Mouse (Mus musculus) embryonic stem cell, embryonic (primary cell): Measurements from ENCODE around the gene Itk.

Experiments
- CTCF ChIA-PET, 4 experiments: fragments of 300-600 bp in 2 of 4; fragments of 350-600 bp in 2 of 4; sonication (Branson Sonifier 250); formaldehyde crosslinking; loops; one replicate each; lab custom pipeline; 2022; ENCODE audit warnings: inconsistent platforms in 2 of 4; lab: Charles Lee
- POLR2A ChIA-PET, 4 experiments: fragments of 300-600 bp in 2 of 4; fragments of 350-600 bp in 2 of 4; sonication (Branson Sonifier 250); formaldehyde crosslinking; loops; one replicate each; lab custom pipeline; 2022; ENCODE audit warnings: antibody characterized with exemption in 4 of 4, inconsistent platforms in 1 of 4; lab: Charles Lee

Gene Itk

DNA sequence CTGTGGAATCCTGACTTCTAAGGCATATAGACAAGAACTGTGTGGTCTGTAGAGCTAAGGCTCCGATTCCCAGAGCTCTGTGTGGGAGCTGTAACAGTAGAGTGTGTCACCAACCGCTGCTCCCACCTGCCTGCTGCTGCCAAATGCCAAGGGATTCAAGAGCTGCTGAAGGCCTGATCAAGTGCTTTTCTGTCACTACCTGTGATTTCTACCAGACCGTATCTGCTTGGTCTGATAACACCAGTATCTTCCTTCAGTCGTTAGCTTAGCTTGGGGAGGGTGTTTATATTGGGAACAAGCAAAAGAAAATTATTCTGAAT, 7.5 kb upstream of the Itk start:
- ChIA-PET POLR2A (interaction anchor here in 1 of 4 experiments (1.1 kb wide), 1 partner anchor 11 kb away, joined by 7 read pairs; no protein-coding TSS in a partner anchor), CTCF (interaction anchor here in 1 of 4 experiments (1.3 kb wide), 1 partner anchor 182 kb away, joined by 3 read pairs; no protein-coding TSS in a partner anchor)

DNA sequence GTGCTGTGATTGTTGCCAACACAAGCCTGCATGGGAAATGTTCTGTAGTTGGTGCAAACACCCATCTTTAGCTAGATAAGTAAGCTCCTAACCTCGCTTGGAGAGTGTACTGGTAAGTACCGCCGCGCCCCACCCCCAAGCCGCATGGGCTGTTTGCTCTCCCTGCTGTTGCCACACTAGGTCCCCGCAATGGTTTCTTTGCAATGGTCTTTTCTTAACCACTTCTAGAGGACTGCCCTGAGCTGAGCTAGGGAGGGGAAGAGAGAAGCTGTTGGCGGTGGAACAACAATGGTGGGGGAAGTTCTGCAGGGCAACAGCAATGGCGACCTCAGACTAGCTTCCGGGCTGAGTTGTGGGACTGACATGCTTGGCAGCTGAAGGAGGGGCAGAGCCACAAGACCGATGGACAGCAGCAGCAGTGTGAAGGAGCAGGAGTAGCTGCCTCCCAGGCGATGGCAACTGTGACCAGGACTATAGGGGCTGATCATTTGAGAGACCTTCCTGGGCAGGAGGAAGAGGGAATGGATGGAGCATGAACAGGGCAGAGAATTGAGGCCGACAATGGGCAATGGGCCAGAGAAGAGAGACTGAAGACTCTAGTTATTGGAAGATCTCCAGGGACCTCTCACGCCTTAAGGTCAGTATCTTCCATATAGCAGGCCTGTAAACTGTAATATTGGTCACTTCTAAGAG, 7.0 kb upstream of the Itk start, which contains the start of gene Fam71b:
Gene Fam71b, plus strand, starts transcription at position 393 of the 693 bp plus-strand sequence.
- CTCF ChIA-PET, result interaction anchor here in 2 of 4 experiments (0.5 to 1.3 kb wide), 2 partner anchors 160 to 181 kb away, joined by 3 to 5 read pairs; no protein-coding TSS in a partner anchor
- POLR2A ChIA-PET, result interaction anchor here in 2 of 4 experiments (1.0 to 1.1 kb wide), 2 partner anchors 9 to 12 kb away, joined by 3 to 7 read pairs; no protein-coding TSS in a partner anchor

DNA sequence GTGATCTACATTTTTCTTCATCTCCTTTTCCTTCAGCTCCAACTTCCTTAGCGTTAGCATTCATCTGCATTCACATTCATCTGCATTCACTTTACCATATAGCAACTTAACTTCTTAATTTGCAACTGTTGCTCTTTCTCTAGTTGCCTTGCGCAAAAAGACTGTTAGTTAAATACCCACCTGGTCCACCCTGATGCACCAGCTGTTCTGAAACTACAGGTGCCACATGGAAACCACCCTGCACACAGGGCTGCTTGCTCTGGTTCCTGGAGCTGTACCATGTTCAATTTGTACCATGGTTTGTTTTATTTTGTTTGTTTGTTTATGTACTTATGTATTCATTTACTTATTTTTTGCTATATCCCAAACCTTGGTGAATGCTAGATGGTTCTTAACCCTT, 6.4 kb upstream of the Itk start:
- ChIA-PET CTCF (interaction anchor here in 2 of 4 experiments (0.5 to 1.3 kb wide), 2 partner anchors 159 to 180 kb away, joined by 3 to 5 read pairs; no protein-coding TSS in a partner anchor), POLR2A (interaction anchor here in 1 of 4 experiments (1.0 kb wide), 1 partner anchor 10 kb away, joined by 3 read pairs; no protein-coding TSS in a partner anchor)

DNA sequence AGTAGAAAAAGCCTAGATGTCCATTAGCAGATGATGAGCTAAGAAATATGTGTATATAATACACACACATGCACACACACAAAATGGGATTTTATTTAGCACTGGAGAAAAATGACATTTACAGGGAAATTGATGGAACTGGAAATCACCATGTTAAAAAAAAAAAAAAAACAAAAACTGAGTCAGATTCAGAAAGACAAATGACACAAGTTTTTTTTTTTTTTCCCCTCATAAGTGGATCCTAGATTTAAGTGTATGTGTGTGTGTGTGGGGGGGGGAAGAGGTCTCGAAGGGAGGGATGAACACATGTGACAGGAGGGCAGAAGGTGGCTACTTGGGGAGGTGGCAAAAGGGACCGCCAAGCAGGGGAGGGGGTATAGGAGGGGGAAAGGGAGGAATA, 5.8 kb upstream of the Itk start:
- POLR2A ChIA-PET, result interaction anchor here in 1 of 4 experiments (0.7 kb wide), 1 partner anchor 142 kb away, joined by 5 read pairs; no protein-coding TSS in a partner anchor
- CTCF ChIA-PET, result no interaction called here

DNA sequence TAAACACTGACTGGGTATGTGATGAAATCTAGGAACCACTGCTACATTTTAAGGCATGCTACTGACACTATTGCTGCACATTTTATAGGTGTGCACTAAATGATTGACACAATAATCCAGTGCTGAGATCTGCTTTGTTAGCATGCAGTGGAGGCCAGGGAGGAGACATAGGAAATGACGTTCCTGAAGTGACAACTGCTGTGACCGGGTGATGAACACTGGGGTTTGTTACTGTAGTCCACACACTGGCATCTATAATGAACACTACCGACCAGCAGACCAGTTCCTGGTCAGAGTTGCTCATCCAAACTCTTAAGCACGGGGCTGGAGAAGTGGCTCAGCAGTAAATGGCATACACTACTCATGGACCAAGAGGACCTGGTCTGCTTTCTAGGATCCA, 4.1 kb upstream of the Itk start:
- ChIA-PET POLR2A (no interaction called here), CTCF (no interaction called here)

DNA sequence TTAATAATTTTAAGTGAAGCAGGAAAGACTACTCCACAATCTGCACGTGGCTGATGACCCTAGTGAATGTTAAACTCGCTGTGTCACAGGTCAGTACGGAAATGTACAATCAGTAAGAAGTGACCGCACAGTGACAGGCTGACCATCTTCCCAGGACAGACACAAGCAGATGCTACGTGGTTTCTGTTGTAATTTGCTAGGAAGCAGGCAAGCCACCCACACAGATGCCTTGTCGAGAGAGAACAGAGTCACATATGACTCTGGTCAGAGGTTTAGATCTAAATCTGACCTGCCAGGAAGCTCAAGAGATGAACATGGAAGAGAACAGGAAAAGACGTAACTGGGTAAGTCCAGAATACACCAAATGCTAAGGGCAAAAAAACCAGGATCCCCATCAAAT, 3.6 kb upstream of the Itk start:
- ChIA-PET CTCF (no interaction called here), POLR2A (interaction anchor here in 1 of 4 experiments (1.2 kb wide), 1 partner anchor 15 kb away, joined by 3 read pairs; no protein-coding TSS in a partner anchor)

DNA sequence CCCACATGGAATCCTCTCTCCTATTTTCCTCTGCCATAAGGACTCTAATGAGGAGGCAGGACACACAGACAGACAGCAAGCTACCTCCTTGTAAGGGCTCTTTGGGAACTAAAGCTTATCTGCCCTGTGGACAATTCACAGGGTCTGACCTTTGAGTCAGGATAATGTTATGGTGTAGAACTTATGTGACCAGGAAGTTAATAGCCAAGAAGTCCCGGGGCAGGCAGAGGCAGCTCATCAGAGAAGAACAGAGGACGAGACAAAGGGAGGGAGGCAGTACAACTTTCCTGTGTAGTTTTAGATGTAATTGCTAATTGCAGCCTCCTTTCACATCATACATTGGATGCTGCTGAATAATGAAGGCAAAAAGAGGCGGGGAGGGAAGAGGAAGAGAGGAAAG, 1.3 kb upstream of the Itk start:
- CTCF ChIA-PET, result no interaction called here
- POLR2A ChIA-PET, result no interaction called here

DNA sequence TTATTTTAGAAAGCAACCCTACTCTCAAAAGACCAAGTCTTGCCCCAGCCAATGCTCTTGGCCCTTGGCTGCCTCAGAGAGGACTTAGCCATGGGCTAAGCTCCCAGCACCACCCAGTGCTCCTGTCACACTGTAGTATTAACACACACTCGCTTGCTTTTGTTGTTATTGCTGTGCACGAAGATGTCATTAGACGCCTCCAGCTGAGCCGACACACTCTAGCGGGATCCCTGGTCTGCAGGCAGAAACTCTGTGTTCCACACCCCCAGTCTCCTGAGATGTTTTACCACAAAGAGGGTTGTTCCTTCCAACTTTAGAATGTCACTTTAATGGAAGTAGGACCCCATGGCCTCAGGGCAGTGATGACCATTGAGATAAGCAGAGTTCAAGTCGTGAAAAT, 877 bp downstream of the Itk start:
- CTCF ChIA-PET, result no interaction called here
- POLR2A ChIA-PET, result no interaction called here

DNA sequence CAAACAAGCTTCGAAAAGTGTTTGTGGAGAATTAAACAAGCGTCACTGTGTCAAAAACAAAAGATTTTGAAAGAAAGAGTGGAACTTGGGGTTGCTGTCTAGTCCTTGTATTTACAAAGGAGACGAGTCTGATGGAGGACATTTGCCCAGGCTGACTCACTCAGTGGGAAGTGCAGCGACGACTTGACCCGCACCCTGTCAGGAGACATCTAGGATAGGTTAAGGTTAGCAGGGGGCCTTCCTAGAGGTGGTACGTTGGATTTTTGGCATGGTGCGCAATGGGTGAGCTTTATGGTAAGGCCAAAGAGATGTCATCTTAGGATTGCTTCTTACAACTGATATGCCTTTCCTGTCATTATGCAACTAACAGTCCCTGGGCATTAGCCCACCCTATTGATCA, 2.3 kb downstream of the Itk start:
- ChIA-PET CTCF (no interaction called here), POLR2A (interaction anchor here in 1 of 4 experiments (0.9 kb wide), 1 partner anchor 60 kb away, joined by 5 read pairs; no protein-coding TSS in a partner anchor)

DNA sequence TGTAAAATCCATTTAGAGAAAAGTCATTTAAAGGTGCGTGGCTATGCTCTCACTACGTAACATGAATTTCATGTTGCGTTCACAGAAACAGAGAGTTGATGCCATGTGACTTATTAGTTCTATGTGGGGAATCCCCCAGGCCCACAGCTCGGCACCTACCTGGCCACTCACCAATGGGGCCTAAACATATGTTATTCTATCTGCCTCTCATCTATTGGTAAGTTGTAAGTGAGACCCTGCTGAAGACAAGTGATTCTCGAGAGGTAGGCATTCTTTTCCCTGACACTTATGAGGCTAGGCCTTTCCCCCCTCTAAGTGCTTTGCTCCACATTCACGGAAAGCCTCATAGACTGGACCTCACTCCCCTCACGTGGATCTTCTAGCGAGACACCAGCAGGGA, 2.8 kb downstream of the Itk start:
- POLR2A ChIA-PET, result no interaction called here
- CTCF ChIA-PET, result no interaction called here

DNA sequence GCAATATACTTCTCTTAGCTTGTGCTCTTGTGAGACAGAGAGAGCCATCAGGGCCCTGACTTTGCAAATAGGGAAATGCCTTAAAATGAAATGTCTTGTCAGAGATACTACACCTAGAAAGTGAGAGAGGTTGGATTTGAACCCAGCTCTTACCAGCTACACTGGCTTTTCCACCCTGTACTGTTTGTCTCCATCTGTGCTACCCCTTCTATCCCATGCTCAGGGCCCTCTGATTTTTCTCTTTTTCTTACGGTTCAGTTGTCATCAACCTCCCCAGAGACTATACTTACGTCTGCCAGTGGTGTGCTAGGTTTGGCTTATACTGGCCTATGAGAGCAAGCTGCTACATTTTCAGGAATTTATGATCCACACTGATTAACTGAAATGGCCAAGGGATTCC, 4.4 kb downstream of the Itk start:
- CTCF ChIA-PET, result interaction anchor here in 1 of 4 experiments (1.4 kb wide), 1 partner anchor 108 kb away, joined by 3 read pairs; no protein-coding TSS in a partner anchor
- POLR2A ChIA-PET, result no interaction called here

DNA sequence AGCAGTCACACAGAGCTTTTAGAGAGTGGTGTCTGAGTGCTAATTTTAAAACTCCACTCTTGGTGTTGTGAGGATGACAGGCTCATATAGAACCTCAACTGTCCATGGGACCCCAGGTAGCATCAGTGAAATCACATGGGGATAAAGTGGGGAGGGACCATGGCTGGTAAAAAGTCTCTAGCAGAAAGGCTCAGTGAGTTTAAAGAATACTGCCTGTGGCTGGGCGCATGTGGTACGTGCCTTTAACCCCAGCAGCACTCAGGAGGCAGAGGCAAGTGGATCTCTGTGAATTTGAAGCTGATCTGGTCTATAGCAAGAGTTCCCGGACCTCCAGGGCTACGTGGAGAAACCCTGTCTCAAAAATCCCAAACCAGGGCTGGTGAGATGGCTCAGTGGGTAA, 6.8 kb downstream of the Itk start:
- CTCF ChIA-PET, result interaction anchor here in 3 of 4 experiments (0.6 to 1.1 kb wide), 4 partner anchors 77 to 516 kb away, joined by 3 to 7 read pairs (median 6); no protein-coding TSS in a partner anchor
- POLR2A ChIA-PET, result interaction anchor here in 1 of 4 experiments (0.7 kb wide), 1 partner anchor 127 kb away, joined by 3 read pairs; no protein-coding TSS in a partner anchor

DNA sequence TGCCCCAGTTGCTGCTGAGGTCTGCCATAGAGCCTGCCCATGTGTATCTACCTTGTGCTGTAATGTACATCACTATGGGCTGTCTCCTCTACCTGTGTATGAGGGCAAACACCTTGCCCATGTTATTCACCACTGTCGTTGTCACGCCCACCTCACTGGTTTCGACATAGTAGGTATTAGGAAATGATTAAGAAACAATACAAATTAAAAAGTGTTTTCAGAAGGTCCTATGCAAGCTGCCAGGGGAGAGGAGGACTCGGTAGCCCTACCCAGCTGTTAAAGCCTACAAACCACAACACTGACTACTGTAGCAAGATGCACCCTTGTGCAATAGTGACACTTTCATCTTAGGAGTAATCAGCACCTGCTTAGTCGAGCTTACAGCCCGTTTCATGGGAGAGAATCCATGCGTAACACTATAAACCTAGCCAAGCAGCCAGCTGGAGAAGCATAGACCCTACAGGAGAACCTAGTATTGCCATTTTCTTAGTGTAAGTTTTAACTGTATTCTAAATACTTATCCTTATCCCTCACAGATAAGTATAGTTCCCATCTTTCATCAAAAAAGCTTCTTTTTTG, 9.1 kb downstream of the Itk start:
- ChIA-PET POLR2A (no interaction called here), CTCF (no interaction called here)

DNA sequence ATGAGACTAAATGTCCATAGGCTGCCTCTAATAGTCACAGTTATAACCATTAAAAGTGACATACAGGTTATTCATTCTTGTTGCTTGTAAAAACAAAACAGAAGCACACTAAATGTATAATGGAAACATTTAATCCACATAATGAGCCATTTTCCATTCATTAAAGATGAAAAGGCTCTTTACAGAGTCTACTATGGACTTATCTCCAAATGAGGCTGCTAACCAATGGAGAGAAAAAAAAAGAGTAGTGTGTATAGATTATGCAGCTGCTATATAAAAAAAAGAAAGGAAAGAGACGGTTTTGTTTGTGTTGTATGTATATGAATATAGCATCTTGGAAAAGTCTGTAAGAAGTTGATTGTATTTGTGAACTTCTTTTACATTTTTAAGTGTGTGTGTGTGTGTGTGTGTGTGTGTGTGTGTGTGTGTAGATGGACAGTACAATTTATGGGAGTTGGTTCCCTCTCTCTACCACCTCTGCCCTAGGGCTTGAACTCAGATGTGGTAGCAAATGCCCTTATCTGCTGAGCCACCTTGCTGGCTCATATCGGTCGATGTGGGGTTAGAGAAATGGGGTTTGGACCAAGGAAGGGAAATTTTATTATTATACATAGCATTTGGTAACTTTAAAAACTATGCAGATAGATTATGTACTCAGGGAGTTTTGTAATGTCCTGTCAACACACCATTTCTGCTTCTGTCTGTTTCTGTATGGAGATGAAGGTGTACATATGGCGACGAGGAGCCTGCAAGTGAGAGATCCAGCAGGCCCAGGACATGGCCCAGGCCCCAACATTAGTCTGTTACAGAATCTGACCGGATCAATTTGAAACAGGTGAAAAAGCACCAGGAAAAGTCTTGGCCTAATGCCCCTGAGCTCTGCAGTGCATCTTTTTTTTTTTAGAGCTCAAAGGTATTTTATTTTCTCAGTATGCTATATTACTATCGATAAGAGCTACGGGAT, 11.2 kb downstream of the Itk start:
- ChIA-PET CTCF (interaction anchor here in 1 of 4 experiments (0.7 kb wide), 1 partner anchor 101 kb away, joined by 3 read pairs; no protein-coding TSS in a partner anchor), POLR2A (no interaction called here)

DNA sequence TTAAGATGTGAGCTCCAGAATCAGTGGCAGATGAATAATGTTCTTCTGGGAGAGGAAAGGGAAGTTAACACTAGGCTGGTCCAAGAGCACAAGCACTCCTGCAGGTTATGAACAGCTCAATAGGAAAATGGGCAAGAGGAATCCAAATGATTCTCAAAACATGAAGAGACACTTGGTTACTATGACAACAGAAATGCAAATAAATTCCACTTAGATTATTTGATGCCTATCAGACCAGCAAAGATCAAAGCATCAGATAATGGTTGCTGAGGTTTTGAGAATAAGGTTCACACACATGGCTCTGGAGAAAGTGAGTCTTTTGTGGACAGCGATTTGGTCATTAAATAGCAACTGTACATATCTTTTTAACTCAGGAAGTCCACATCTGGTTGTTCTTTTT, 12.0 kb downstream of the Itk start:
- ChIA-PET POLR2A (no interaction called here), CTCF (interaction anchor here in 1 of 4 experiments (0.7 kb wide), 1 partner anchor 101 kb away, joined by 3 read pairs; no protein-coding TSS in a partner anchor)

DNA sequence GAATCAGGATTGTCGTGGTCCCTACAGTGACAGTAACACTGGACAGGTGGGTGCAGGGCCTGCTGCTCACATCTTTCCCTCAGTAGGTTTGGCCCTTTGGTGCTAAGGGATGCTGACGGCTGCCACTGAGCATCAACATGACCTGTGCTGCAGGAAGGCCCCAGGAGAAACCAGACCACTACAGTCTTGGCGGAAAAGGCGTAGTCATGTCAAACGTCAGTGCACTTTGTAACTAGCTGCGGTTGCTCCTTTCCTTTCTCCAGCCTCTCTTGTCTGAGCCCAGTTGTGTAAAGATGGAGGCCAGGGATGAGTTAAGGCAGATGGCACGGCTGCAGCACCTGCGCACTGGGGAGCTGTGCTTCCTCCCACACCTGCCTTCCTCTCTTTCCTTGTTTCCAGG, 14.3 kb downstream of the Itk start:
- CTCF ChIA-PET, result interaction anchor here in 1 of 4 experiments (0.6 kb wide), 1 partner anchor 100 kb away, joined by 6 read pairs; no protein-coding TSS in a partner anchor
- POLR2A ChIA-PET, result no interaction called here

DNA sequence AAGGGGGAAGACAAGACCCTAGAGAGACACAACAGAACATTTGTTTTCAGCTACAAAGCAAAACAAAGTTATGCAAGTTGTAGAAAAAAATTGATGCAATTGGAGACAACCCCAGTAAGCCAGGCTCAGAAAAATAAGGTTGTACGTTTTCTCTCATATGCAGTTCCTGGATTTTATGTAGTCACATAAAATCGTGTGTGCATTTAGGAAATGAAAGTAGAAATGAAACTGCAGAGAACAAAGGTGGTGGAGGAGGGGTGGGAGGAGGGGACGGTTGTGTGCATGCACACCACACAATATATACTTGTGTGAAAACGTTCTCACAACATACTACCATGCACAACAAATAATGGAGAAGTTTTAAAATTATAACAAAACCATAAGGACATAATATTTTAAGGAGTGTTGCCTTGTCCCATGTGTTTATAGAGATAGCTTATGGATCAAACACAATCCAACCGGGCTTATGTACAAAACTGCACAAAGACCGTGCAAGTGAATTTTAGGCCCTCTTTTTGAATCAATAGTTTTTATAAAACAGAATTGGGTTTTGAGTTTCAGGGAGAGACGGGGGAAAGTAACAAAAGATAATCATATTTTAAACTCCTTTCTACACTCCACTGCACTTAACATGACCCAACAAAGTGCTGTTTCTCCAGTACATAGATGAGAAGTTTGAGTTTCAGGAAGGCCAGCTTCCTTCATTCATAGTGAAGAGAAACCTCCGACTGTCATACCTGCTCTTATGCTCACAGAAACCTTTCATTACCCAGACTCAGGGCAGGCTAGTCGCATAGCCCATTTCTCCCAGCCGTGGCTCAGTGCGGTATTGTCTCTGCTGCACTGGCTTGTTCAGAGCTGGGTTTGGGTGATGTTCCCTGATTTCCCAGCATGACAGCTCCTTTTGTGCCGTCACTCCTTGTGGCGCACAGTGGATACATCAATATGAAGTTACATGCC, 16.0 kb downstream of the Itk start:
- ChIA-PET POLR2A (interaction anchor here in 1 of 4 experiments (0.7 kb wide), 1 partner anchor 69 kb away, joined by 5 read pairs; no protein-coding TSS in a partner anchor), CTCF (interaction anchor here in 1 of 4 experiments (0.8 kb wide), 1 partner anchor 56 kb away, joined by 3 read pairs; no protein-coding TSS in a partner anchor)
